Mouse (Mus musculus): Measurements from ENCODE around the gene Gm5105.

DNA sequence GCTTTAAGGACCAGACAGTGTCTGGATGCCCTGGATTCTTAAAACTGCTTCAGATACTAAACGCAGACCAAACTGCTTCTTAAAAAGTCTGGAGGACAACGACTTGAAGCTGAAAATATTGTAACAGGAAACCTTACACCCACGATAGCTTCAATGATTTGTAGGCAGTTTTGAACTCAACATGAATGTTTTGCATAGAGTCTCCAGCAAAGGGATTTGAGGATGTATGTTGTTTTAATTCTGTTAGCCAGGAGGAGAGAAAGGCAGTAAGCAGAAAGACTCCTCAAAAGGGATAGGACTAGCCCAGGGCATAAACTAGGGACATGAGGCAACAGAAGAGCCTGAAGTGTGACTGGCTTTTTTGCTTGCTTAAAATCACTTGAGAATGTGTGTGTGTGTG is 60.3 kb downstream of the Gm5105 start:
- TF ChIP-seq CTCF (IDR thresholded peaks at IDR 0.05; ENCODE audit: borderline replicate concordance, control insufficient read depth, extremely low read depth, insufficient read depth, low read length, poor library complexity), result no peak
- no peak for TF ChIP-seq POLR2A (IDR thresholded peaks at IDR 0.05; ENCODE audit: control insufficient read depth, extremely low read depth, insufficient read depth, low read length, poor library complexity)
